Mouse (Mus musculus) heart, postnatal 36 days (tissue): Measurements from ENCODE around the gene Gnb1. TPM values are rescaled to one million over a fixed set of nuclear protein-coding genes. Genes with fewer than 3 reads are reported as not detected.
"Not testable (repeated sequence)": the region's sequence is repeated elsewhere in the genome, so short reads cannot be mapped to it uniquely, and the experiment has no call there.

ENCODE experiments used
- DNase-seq, 2 experiments: peaks; one replicate each; pipeline ENCODE4 v3.0.0; 2021 to 2022
- intact Hi-C: fragments of 180-260 bp; cut with DNase I; formaldehyde crosslinking; loops from one replicate; pipeline ENCODE4 v1.15.1; 2025
- total RNA-seq, 2 experiments: library from RNA; stranded (reverse); gene quantifications; 2 replicates each; pipeline ENCODE4 v1.2.3; 2021

The Gnb1 gene
- total RNA-seq: 100 to 1,000 TPM; 176 to 187 TPM

DNA sequence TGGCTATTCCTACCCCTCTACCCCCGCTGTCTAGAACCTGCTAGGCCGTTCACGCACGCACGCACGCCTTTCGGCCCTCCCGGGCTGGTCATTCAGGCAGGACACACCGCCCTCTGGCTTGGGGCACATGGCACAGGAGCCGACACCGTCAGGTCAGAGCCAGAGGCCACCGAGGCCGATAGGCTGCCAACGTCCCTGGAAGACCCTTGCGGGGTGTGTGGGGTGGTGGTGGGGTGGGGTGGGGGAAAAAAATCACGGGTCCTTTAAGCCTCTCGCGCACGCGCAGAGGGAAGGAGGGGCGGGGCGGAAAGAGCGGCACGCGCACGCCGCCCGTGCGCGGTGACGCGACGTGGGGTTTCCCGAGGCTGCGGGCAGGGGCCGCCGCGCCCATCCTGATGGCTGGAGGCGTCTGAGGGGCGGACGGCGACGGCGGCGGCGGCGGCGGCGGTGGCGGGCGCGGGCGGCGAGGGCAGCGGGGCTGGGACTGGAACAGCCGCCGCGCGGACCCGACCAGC is at the start of gene Gnb1:
Gene Gnb1, plus strand, starts transcription at position 372 of the 515 bp plus-strand sequence.
- intact Hi-C loops: no loop called here

DNA sequence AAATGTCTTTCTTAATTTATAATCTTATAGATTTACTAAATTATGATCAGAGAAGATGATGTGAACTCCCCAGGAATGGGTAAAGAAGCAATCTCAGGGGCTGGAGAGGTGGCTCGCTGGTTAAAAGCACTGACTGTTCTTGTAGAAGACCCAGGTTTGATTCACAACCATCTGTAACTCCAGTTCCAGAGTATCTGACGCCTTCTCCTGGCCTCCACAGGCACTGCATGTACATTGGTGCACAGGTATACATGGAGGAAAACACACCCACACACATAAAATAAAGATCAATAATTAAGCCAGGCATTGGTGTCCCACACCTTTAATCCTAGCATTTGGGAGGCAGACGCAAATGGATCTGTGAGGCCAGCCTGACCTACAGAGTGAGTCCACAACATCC is 48.4 kb upstream of the Gnb1 start:
- no peak for DNase-seq
- intact Hi-C loops: no loop called here

More for the DNA sequence above, at the start of gene Gnb1:
- DNase-seq: peak; percentile 98

GRCm38 (mm10) chr4:155451597-155451996 is 39.6 kb upstream of the Gnb1 start:
- DNase-seq: no peak
- intact Hi-C loops: no loop called here

- intact Hi-C loops: no loop called here
- no peak for DNase-seq
These were observed 32.6 kb upstream of the Gnb1 start for GRCm38 (mm10) chr4:155458575-155458974.

DNA sequence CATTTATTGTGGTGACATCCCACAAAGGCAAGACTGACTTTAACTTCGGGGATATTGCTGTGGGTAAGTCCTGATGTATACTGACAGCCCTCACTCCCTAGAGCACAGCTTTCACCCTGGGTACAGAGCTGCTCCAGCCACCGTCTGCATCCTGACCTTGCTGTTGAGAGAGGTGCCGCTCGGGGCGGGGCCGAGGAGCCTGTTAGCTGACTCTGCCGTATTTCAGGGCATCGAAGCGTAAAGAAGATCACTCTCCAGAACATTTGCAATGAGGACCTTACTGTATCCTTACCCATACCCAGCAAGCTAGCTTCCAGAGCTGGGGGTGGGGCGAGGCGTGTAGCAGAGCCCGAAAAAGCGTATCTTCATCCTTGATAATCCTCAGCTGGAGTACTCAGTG is 28.1 kb upstream of the Gnb1 start:
- no peak for DNase-seq
- intact Hi-C loops: no loop called here

DNA sequence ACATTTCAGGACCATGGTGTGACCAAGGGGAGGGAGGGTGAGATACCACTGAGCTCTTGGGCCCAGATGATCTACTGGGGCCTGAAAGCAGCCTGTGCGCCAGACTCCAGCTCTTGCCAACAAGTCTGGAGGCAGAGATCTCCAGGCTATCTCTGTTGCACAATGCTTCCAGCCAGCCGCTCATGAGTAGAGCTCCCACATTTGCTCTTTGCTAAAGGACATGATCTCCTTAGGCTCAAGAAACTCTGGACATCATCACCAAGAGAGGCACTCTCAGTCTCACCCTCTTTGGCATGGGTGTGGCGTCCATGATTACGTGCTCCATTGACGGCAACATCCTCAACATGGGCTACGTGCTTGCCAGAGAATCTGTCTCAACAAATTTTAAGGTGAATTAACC is 27.6 kb upstream of the Gnb1 start:
- intact Hi-C loops: no loop called here
- DNase-seq: no peak

DNA sequence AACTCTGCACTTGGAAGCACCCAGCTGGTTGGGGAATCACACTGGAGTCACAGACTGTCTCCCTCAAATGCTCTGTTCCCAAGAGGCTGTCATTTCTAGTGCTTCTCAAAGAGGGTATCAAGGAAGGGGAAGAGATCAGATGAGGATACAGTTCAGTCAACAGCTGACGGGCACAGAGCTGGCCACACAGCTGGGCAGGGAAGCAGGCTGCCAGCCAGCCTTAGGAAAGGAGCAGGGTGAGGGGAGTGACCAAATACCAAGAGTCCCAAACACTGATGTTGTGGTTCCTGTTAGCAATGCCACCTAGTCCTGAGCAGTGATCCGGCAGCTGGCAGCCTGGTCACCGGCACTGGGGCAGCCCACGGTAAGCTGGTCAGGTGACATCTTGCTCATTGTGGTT is 27.1 kb upstream of the Gnb1 start:
- intact Hi-C loops: no loop called here
- DNase-seq: no peak

DNA sequence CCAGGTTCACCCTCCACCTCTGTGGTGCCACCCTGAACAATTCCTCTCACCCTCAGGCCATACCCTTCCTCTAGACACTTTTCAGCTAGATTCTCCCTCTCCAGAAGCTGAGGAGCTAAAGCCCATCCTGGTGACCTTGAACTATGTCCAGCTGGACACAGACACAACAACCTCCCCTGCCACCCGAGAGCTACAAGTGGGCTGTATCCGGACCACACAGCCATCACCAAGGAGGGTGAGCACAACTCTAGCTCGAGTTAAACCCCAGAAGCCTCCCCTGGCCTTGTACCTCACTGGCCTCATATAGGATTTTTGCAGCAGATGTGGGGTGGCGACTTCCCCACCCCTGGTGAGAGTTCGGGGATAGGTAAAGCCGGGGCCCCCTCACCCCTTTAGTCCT is 25.6 kb upstream of the Gnb1 start:
- DNase-seq: no peak
- intact Hi-C loops: no loop called here

DNA sequence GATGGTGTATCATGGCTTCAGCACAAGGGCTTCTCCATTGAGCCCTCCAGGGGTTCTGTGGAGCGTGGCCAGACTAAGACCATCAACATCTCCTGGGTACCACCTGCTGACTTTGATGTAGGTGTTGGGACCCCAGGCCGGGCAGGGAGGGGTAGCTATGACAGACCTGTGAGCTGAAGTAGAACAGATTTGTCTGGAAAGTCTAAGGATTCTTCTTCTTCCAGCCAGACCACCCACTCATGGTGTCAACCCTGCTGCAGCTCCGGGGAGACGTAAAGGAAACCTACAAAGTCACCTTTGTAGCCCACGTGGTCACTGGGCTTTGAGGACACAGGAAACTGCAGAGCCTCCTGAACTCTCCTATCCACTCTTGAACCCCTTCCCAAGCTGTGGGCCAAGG is 25.1 kb upstream of the Gnb1 start:
- intact Hi-C loops: no loop called here

DNA sequence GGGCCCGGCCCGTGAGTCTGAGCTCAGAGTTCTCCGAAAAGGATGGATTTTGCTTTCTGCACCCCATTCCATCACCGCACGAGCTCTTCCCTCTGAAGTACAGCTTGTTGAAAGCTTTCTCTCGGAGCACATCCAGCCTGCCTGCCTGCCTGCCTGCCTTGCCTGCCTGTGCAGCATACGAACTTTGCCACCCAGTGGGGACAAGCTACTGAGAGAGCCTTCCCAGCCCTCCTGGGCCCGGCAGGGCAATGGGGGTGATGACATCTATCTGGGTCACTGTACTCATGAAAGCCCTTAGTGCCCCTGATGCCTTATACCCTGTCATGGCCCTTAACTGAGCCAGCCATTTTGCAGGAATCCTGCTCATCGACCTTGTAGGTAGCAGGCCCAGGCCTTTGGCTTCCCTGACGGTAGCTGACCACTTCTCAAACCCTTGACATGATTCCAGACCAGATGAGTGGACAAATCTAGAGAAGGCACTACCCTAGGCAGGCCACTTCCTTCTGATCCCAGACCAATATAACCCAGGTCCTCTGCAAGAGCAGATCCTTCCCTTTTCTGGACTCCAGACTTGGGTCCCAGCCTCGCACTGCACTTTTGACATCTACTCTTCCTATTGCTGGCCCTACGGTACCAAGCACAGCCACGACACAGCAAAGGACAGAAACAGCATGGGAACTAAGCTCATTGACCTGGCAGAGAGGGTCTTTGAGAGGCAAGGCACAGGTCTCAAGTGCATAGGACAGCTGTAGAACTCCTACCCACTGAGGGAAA is 23.7 kb upstream of the Gnb1 start:
- intact Hi-C loops: no loop called here
- no peak for DNase-seq

More for the DNA sequence above, 25.1 kb upstream of the Gnb1 start:
- DNase-seq: no peak

GRCm38 (mm10) chr4:155468952-155469351 is 22.2 kb upstream of the Gnb1 start, which contains the start of gene Tmem52:
Tmem52 (plus strand) TSS chr4:155469114.
- DNase-seq: peak; percentile 39 to 48
- intact Hi-C loops: no loop called here

DNA sequence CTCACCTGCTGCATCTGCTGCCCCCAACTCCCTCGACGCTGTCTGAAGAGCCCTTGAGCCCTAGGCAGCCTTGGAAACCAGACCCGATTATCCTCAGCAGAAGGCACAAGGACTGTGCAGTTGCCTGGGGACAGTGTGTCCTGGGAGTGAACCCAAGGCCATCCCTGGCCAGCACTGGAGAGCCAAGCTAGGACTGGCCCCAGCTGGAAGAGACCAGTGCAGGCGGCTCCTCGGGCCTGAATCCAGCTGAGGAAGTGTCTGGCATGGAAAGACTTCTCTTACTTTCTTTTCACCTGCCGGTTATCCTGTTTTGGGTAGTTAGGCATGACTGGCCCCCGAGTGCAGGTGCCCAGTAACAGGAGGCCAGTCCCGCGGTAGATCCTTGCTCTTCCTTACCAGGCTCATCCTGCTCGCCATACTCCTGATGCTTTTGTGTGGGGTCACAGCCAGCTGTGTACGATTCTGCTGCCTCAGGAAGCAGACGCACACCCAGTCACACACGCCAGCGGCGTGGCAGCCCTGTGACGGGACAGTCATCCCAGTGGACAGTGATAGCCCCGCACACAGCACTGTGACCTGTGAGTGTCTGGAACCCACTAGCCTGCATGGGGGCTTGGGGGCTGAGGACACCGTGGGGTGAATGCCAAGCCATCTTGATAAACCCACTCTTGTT is 21.4 kb upstream of the Gnb1 start:
- DNase-seq: peak; percentile 73 to 75
- intact Hi-C loops: no loop called here

- no peak for DNase-seq
- intact Hi-C loops: no loop called here
These were observed 20.8 kb upstream of the Gnb1 start for GRCm38 (mm10) chr4:155470263-155470953.

GRCm38 (mm10) chr4:155470997-155471396 is 20.2 kb upstream of the Gnb1 start:
- intact Hi-C loops: no loop called here
- DNase-seq: no peak

DNA sequence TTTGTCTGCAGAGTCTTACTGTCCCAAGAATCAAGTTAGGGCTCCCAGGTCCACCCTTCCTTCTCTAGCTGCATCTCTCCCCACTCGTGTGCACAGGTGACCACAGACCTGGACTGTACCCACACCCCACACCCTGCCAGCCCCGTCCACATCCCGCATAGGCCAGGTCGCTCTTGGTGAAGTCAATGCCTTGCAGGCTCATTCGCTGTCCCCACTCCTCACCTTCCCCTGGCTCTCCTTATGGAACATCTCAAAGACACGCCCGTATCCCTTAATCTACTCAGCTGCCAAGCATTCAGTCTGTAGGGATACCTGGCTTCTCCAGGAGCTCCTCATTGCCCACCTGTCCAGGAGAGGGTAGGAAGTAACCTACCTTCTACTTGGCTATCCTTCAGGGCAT is 19.8 kb upstream of the Gnb1 start:
- intact Hi-C loops: no loop called here
- no peak for DNase-seq

GRCm38 (mm10) chr4:155472716-155473290 is 18.4 kb upstream of the Gnb1 start:
- intact Hi-C loops: no loop called here

GRCm38 (mm10) chr4:155473319-155473718 is 17.8 kb upstream of the Gnb1 start:
- intact Hi-C loops: no loop called here
- no peak for DNase-seq

More at GRCm38 (mm10) chr4:155472716-155473290, 18.4 kb upstream of the Gnb1 start:
- no peak for DNase-seq

DNA sequence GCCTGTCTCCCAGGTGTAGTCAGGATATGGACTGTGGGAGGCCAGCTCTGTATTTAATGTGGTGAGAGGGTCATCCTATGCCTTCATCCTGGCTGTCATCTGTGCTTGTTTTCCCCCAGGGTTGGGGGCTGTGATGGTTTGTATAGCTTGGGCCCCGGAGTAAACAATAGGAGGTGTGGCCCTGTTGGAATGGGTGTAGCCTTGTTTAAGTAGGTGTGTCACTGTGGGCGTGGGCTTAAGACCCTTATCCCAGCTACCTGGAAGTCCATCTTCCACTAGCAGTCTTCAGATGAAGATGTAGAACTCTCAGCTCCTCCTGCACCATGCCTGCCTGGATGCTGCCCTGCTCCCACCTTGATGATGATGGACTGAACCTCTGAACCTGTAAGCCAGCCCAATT is 17.4 kb upstream of the Gnb1 start:
- DNase-seq, intact Hi-C loops: not testable (repeated sequence)

DNA sequence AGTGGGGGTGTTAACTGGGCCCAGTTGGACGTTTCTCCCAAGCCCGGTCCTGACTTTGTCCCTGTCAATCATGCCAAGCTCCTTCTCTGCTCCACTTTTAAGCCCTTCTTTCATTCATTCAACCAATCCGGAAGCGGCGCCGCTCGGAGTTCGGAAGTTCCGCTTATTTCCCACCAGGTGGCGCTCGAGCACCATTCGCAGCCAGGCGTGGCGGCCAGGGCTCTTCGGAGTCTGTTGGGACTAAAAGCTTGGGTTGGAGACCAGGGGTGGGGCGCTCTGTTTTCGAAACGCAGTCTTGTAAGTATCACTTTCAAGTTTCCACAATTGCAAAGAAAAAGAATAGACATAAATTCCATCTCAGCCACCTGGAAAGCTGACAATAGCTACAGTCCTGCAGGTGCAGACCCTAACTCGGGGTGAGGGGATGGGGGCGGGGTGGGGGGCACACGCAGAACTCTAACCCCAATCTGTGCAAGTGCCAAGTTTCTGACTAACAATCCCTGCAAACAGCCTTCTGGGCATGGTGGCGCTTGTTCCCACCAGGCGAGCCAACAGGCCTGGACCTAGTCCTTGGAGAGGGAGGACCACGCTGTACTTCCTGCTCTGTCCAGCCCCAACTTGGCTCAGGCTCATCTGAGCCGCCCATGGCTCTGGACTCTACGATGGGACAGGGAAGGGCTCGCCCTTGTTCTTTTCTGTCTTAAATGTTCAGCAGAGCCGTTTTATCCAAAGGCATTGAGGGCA is 9.6 kb upstream of the Gnb1 start:
- intact Hi-C loops: loop anchor here (1.0 to 2.0 kb wide), 3 partner anchors 87 to 219 kb away; no protein-coding TSS in a partner anchor

DNA sequence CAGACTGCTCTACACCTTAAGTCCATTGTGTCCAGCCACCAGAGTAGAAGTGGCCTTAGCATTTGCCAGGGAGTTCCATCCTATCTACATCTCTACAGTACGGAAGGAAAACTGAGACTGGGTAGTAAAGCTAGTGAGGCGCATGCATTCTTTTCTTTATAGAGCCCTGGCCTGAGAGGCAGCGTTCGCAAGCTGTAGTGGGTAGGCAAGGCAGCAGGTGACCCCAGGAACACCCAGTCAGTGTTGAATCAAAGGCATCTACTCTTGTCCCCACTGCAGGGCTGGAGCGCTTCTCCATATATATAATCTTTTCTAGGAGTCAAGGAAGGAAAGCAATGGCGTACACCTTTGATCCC is 9.1 kb upstream of the Gnb1 start:
- no peak for DNase-seq
- intact Hi-C loops: no loop called here

More for the DNA sequence above, 9.6 kb upstream of the Gnb1 start:
- DNase-seq: peak; percentile 86 to 87
